Mouse (Mus musculus): ENCODE data around the gene 1700022I11Rik. TPM values are rescaled to one million over a fixed set of nuclear protein-coding genes. Genes with fewer than 3 reads are reported as not detected.
"Not testable (repeated sequence)": the region's sequence is repeated elsewhere in the genome, so short reads cannot be mapped to it uniquely, and the experiment has no call there.

1700022I11Rik gene
- polyA plus RNA-seq, 1 experiment from 2014 or later, result 0.24 TPM

- no peaks in the 10 kb centered on the region; the same call in 1 of the 2 replicates for H3K27me3 ChIP-seq
- H3K27ac ChIP-seq (replicated peaks), result no peak overlapping the region
- peaks cover 7% of the 10 kb centered on the region; the same call in 1 of the 2 replicates for H3K4me1 ChIP-seq
- ATAC-seq (ENCODE audit: insufficient number of reproducible peaks, low FRiP score, low TSS enrichment, low read depth), result no peak
- H3K4me2 ChIP-seq (replicated peaks), result no peak overlapping the region
- no peaks in the 10 kb centered on the region for H3K9me3 ChIP-seq (replicated peaks)
- H3K4me3 ChIP-seq (replicated peaks), result no peak overlapping the region
- H3K36me3 ChIP-seq, result no peaks in the 10 kb centered on the region
- no peak overlapping the region for H3K9ac ChIP-seq
- WGBS, result 93% methylated on average over 2 of the region's 2 CpGs
These were observed 5.9 kb upstream of the 1700022I11Rik start for GRCm38 (mm10) chr4:42963480-42963879.

DNA sequence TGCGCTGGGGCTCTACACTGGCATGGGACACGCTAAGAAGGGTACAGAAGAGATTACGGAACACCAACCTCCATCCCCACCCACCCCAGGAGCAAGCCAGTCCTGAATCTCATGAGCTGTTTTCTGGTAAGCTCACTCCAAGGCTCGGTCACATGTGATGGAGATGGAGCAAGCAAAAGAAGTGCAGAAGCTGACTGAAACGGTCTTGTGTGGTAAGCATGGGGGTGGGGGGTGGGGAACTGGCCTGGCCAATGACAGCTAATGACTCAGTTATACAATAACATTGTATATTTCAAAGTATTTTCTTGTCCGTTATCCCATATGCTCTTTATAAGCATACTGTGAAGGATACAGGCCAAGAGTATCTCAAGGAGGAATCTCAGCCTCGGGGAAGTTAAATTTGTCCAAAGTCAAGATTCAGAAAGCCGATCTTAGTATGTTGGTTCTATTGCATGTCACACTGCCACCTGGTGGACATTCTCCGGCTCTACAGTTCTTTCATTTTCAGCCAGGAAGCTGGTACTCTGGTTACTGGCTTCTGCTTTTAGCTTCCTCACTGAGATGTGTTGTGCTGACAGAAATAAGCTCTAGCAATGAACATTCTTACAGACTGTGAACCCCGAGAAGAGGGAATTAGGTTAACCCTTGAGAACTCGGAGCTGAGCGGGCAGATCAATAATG, 4.2 kb upstream of the 1700022I11Rik start:
- H3K4me1 ChIP-seq, result peaks cover 7% of the 10 kb centered on the region; the same call in 1 of the 2 replicates
- no peaks in the 10 kb centered on the region for H3K36me3 ChIP-seq
- H3K4me2 ChIP-seq (replicated peaks), result peak overlapping the region; percentile 38
- no peaks in the 10 kb centered on the region for H3K9me3 ChIP-seq (replicated peaks)
- WGBS, result 12% methylated on average over 12 of the region's 12 CpGs
- H3K27ac ChIP-seq (replicated peaks), result no peak overlapping the region
- no peak for ATAC-seq (ENCODE audit: insufficient number of reproducible peaks, low FRiP score, low TSS enrichment, low read depth)
- no peak overlapping the region for H3K9ac ChIP-seq
- peak overlapping the region; percentile 2; the same call in 1 of the 2 replicates for H3K4me3 ChIP-seq (replicated peaks)
- H3K27me3 ChIP-seq, result no peaks in the 10 kb centered on the region; the same call in 1 of the 2 replicates

DNA sequence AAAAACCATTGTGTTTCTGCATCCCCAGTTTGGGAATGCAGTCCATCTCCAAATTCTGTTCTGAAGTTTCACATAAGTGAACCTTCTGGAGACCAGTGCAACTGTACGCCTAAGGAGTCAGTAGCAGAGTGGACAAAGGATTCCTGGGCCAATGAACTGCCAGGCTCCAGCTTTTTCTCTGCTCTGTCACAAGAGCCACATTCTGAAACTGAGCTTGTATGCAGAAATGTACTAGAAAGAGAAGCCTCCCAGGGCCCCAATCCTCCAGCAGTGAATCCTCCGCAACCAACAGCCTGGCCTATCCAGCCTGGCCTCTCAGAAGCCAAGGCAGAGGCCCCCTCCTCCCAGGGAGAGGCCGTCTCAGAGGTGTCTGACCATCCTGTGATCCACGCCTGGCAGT, 3.5 kb downstream of the 1700022I11Rik start:
- WGBS, result 72% methylated on average over 4 of the region's 4 CpGs
- Histone ChIP-seq H3K4me3 (replicated peaks) (no peak overlapping the region), H3K27me3 (no peaks in the 10 kb centered on the region), H3K36me3 (no peaks in the 10 kb centered on the region; the same call in 1 of the 2 replicates), H3K9me3 (replicated peaks) (no peaks in the 10 kb centered on the region), H3K27ac (replicated peaks) (no peak overlapping the region), H3K9ac (no peak overlapping the region), H3K4me2 (replicated peaks) (no peak overlapping the region), H3K4me1 (no peaks in the 10 kb centered on the region)
- no peak for ATAC-seq (ENCODE audit: insufficient number of reproducible peaks, low FRiP score, low TSS enrichment, low read depth)

DNA sequence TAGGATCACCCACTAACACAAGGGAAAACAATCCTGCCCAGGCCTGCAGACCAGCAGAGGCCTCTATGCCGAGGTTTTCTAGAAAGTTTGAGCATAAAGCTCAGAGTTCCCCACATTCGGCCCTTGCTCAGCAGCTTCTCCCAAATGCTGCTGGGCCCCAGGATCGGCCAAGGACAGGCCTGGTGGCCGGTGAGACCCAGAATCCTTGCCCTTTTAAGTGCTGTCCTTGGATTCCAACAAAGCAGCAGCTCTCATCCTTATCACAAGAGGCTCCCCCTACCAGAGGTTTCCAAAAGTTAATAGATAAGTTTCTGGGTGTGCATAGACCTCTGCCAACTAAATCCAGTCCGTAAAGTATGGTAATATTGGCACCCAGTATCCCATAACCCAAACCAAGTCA, 4.5 kb downstream of the 1700022I11Rik start:
- H3K9me3 ChIP-seq (replicated peaks), result no peaks in the 10 kb centered on the region
- H3K36me3 ChIP-seq, result peaks cover 6% of the 10 kb centered on the region
- H3K9ac ChIP-seq, result no peak overlapping the region
- H3K4me3 ChIP-seq (replicated peaks), result no peak overlapping the region
- no peaks in the 10 kb centered on the region for H3K4me1 ChIP-seq
- no peak overlapping the region for H3K4me2 ChIP-seq (replicated peaks)
- H3K27ac ChIP-seq (replicated peaks), result no peak overlapping the region
- WGBS, result 78% methylated on average over 5 of the region's 5 CpGs
- no peak for ATAC-seq (ENCODE audit: insufficient number of reproducible peaks, low FRiP score, low TSS enrichment, low read depth)
- no peaks in the 10 kb centered on the region for H3K27me3 ChIP-seq

DNA sequence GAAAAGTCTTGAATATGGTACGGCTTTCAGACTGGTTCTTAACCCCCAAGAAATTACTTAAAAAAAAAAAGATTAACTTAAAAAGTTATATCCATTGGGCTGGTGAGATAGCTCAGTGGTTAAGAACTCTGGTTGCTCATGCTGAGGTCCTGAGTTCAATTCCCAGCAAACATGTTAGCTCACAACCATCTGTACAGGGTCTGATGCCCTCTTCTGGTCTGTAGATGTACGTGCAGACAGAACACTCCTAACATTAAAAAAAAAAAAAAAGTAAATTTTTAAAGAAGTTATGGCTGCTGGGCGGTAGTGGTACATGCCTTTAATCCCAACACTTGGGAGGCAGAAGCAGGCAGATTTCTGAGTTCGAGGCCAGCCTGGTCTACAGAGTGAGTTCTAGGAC, 8.7 kb downstream of the 1700022I11Rik start:
- Histone ChIP-seq H3K9ac (no peak overlapping the region), H3K27me3 (no peaks in the 10 kb centered on the region), H3K4me3 (replicated peaks) (no peak overlapping the region), H3K4me2 (replicated peaks) (no peak overlapping the region), H3K9me3 (replicated peaks) (no peaks in the 10 kb centered on the region), H3K4me1 (no peaks in the 10 kb centered on the region), H3K27ac (replicated peaks) (no peak overlapping the region), H3K36me3 (peaks cover 35% of the 10 kb centered on the region)
- no peak for ATAC-seq (ENCODE audit: insufficient number of reproducible peaks, low FRiP score, low TSS enrichment, low read depth)
- 91% methylated on average over 4 of the region's 4 CpGs for WGBS

GRCm38 (mm10) chr4:42980467-42980866, 11.1 kb downstream of the 1700022I11Rik start:
- peaks cover 59% of the 10 kb centered on the region for H3K36me3 ChIP-seq
- not testable (repeated sequence) for H3K27ac ChIP-seq (replicated peaks); H3K4me2 ChIP-seq (replicated peaks); H3K4me3 ChIP-seq (replicated peaks); H3K4me1 ChIP-seq; H3K9me3 ChIP-seq (replicated peaks); H3K9ac ChIP-seq; H3K27me3 ChIP-seq; ATAC-seq (ENCODE audit: insufficient number of reproducible peaks, low FRiP score, low TSS enrichment, low read depth)
- WGBS, result 83% methylated on average over 8 of the region's 8 CpGs

DNA sequence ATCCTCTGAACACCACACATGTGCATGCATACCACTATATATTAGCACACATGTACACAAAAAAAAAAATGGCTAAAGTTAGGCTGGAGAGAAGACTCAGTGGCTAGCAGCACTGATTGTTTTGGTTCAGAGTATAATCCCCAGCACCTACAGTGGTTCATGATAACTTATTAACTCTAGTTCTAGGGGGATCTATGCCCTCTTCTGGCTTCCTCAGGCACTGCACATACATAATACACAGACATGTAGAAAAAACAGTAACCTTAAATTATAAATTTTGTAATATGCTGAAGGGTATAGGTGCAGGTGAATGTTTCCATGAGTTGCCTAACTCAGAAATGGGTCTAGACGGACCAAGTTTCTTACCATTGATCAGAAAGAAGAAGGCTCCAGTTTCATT, 18.9 kb downstream of the 1700022I11Rik start:
- H3K36me3 ChIP-seq, result peaks cover 95% of the 10 kb centered on the region

DNA sequence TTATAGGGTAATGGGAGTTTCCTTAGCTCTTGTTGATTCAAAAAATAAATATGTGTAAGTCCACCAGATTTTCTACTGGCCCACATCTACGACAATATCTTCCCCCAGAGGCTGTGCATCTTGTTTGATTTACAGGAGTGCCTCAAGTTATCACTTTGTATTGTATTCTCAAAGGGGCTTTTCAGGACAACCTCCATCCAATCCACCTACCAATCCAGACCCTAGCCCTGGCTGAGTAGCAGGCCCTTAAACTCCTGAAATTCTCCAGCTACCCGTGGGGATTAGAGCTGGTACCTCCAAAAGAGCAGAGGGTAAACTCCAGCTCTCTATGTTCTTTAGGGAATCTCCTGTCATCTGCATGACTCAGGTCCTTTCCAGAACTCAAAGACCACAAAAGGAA, 28.6 kb downstream of the 1700022I11Rik start:
- H3K4me3 ChIP-seq (replicated peaks), result peak overlapping the region; percentile 94
- H3K27ac ChIP-seq (replicated peaks), result no peak overlapping the region
- no peaks in the 10 kb centered on the region for H3K27me3 ChIP-seq
- H3K36me3 ChIP-seq, result peaks cover 28% of the 10 kb centered on the region
- 48% methylated on average over 2 of the region's 2 CpGs for WGBS
- H3K9ac ChIP-seq, result peak overlapping the region; percentile 98; the same call in 1 of the 2 replicates
- H3K4me1 ChIP-seq, result peaks cover 27% of the 10 kb centered on the region
- H3K4me2 ChIP-seq (replicated peaks), result peak overlapping the region; percentile 61
- ATAC-seq (ENCODE audit: insufficient number of reproducible peaks, low FRiP score, low TSS enrichment, low read depth), result no peak
- H3K9me3 ChIP-seq (replicated peaks), result no peaks in the 10 kb centered on the region

More for the DNA sequence above, 18.9 kb downstream of the 1700022I11Rik start:
- no peak for ATAC-seq (ENCODE audit: insufficient number of reproducible peaks, low FRiP score, low TSS enrichment, low read depth)
- no peak overlapping the region for H3K4me3 ChIP-seq (replicated peaks)
- no peak overlapping the region for H3K27ac ChIP-seq (replicated peaks)
- no peaks in the 10 kb centered on the region for H3K4me1 ChIP-seq
- H3K27me3 ChIP-seq, result no peaks in the 10 kb centered on the region
- 75% methylated on average over 1 of the region's 1 CpGs for WGBS
- H3K9me3 ChIP-seq (replicated peaks), result no peaks in the 10 kb centered on the region
- H3K9ac ChIP-seq, result no peak overlapping the region
- H3K4me2 ChIP-seq (replicated peaks), result no peak overlapping the region

DNA sequence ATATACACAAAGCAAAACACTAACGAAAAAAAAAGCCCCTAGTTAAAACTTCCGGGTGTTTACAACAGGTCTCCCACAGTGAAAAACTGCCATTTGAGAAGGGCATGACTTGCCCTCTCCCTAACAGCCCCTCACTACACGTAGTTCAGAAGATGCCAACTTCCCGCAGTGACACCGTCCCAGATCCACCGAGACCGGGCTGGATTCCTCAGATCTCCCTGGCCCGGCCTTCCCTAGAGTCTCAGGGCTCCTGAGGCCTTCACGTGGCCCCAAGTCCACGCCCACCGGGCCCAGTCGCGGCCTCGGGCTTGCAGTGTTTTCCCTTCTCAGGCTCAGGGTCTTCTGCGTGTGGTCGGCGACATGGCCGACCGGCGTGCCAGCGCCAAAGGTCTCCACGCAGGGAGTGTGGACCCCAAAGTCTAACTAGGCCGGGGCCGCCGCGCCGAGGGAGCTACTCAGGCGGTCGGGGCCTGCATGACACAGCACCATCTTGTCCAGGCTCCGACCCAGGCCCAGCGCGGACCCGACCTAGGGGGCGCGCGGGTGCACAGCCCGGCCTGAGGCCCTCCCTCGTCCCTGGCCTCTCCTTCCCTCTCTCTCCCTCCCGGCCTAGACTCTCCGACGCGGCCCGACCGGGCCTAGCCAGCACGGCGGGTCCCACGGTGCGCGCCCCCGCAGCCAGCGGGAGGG, 30.2 kb downstream of the 1700022I11Rik start:
- no peaks in the 10 kb centered on the region for H3K27me3 ChIP-seq
- H3K27ac ChIP-seq (replicated peaks), result peak overlapping the region; percentile 99
- peak; percentile 78 for ATAC-seq (ENCODE audit: insufficient number of reproducible peaks, low FRiP score, low TSS enrichment, low read depth)
- H3K9ac ChIP-seq, result peak overlapping the region; percentile 98
- H3K4me3 ChIP-seq (replicated peaks), result peak overlapping the region; percentile 94
- H3K4me2 ChIP-seq (replicated peaks), result peak overlapping the region; percentile 61
- peaks cover 12% of the 10 kb centered on the region for H3K36me3 ChIP-seq
- no peaks in the 10 kb centered on the region for H3K9me3 ChIP-seq (replicated peaks)
- under 1% methylated on average over 49 of the region's 51 CpGs for WGBS
- peaks cover 27% of the 10 kb centered on the region for H3K4me1 ChIP-seq

- not testable (repeated sequence) for H3K9me3 ChIP-seq (replicated peaks); H3K36me3 ChIP-seq; H3K27me3 ChIP-seq
- ATAC-seq (ENCODE audit: insufficient number of reproducible peaks, low FRiP score, low TSS enrichment, low read depth), result peak; percentile 99
- Histone ChIP-seq H3K4me1 (peaks cover 27% of the 10 kb centered on the region), H3K4me2 (replicated peaks) (peak within 1 kb of the TSS; percentile 61), H3K27ac (replicated peaks) (peak within 1 kb of the TSS; percentile 99), H3K4me3 (replicated peaks) (peak within 1 kb of the TSS; percentile 94), H3K9ac (peak within 1 kb of the TSS; percentile 98)
- under 1% methylated on average over 51 of the region's 56 CpGs for WGBS
These were observed 31.0 kb downstream of the 1700022I11Rik start, which contains the start of gene Vcp for GRCm38 (mm10) chr4:43000141-43000986. Gene Vcp, minus strand, starts transcription at chr4:43000507.

DNA sequence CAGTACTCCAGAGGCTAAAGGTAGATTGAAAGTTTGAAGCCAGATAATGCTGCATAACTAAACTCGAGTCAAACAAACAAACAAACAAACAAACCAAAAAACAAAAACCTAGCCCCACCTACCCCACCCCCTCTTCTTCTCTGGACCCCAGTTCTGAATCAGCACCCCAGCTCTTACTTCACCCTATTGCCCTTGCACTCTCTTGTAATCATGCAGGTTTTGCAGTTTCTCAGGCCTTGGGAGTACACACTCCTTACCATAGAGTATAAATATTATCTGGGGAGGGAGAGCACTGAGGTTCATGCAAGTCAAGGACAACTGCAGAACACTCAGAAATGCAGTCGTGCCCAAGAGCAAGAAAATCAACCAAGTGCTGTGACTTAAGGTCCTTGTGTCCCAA, 31.9 kb downstream of the 1700022I11Rik start:
- H3K4me1 ChIP-seq, result peaks cover 27% of the 10 kb centered on the region
- no peaks in the 10 kb centered on the region for H3K36me3 ChIP-seq
- no peak overlapping the region for H3K4me3 ChIP-seq (replicated peaks)
- no peak overlapping the region for H3K4me2 ChIP-seq (replicated peaks)
- ATAC-seq (ENCODE audit: insufficient number of reproducible peaks, low FRiP score, low TSS enrichment, low read depth), result no peak
- no peaks in the 10 kb centered on the region for H3K9me3 ChIP-seq (replicated peaks)
- H3K9ac ChIP-seq, result no peak overlapping the region
- 87% methylated on average over 2 of the region's 2 CpGs for WGBS
- H3K27ac ChIP-seq (replicated peaks), result no peak overlapping the region
- H3K27me3 ChIP-seq, result no peaks in the 10 kb centered on the region

Measured in embryonic facial prominence, embryonic 15.5 days (tissue).